Mouse (Mus musculus): Measurements from ENCODE around the gene Gm10053.

- TF ChIP-seq POLR2A (IDR thresholded peaks at IDR 0.05; ENCODE audit: control insufficient read depth, extremely low read depth, insufficient read depth, low read length, poor library complexity) (no peak), CTCF (IDR thresholded peaks at IDR 0.05; ENCODE audit: borderline replicate concordance, control insufficient read depth, extremely low read depth, insufficient read depth, low read length, poor library complexity) (no peak)
Observed at GRCm38 (mm10) chr19:24896536-24896935, 21.1 kb downstream of the Gm10053 start.

Data from thymus, adult 2 months (tissue).